Mouse (Mus musculus) heart, adult 2 months (tissue): ENCODE data around the gene Smug1. TPM values are rescaled to one million over a fixed set of nuclear protein-coding genes. Genes with fewer than 3 reads are reported as not detected.
A peak's percentile ranks its signal among the peaks of the same experiment; 100 is the strongest.

Experiments
- DNase-seq, 2 experiments: peaks; one replicate each; pipeline ENCODE4 v3.0.0; 2021
- H3K27ac ChIP-seq: fragments of 200-600 bp; 2 replicates; pipeline ENCODE4 v1.8.1; 2022
- H3K27me3 ChIP-seq: fragments of 200-500 bp; 2 replicates; pipeline ENCODE4 v1.6.1; 2012; ENCODE audit warnings: mild to moderate bottlenecking, low read length, inconsistent platforms, mixed read lengths; ENCODE audit not compliant: control insufficient read depth, insufficient read depth
- H3K36me3 ChIP-seq: fragments of 200-500 bp; 2 replicates; pipeline ENCODE4 v1.6.1; 2012; ENCODE audit warnings: low read length, inconsistent platforms; ENCODE audit not compliant: control insufficient read depth, insufficient read depth
- H3K4me1 ChIP-seq: fragments of 200-500 bp; 2 replicates; pipeline ENCODE4 v1.6.1; 2011; ENCODE audit warnings: low read length; ENCODE audit not compliant: control insufficient read depth, insufficient read depth
- H3K4me3 ChIP-seq: fragments of 200-600 bp; 2 replicates; pipeline ENCODE4 v1.8.1; 2022
- H3K79me2 ChIP-seq: fragments of 200-500 bp; replicated peaks from 2 replicates; pipeline ENCODE4 v1.6.1; 2012; ENCODE audit warnings: mild to moderate bottlenecking, inconsistent platforms, low read length, moderate library complexity, mixed read lengths; ENCODE audit not compliant: control insufficient read depth, insufficient read depth
- H3K9ac ChIP-seq: fragments of 200-500 bp; 2 replicates; pipeline ENCODE4 v1.6.1; 2012; ENCODE audit warnings: low read depth, mild to moderate bottlenecking, control low read depth, inconsistent platforms, low read length, mixed read lengths
- CTCF ChIP-seq: fragments of 200-600 bp; IDR thresholded peaks from 2 replicates; pipeline ENCODE4 v1.8.1; 2022; ENCODE audit warnings: antibody characterized with exemption, mild to moderate bottlenecking, moderate library complexity
- EP300 ChIP-seq: fragments of 200-500 bp; IDR thresholded peaks from 2 replicates; pipeline ENCODE4 v1.6.1; 2011; ENCODE audit warnings: low read depth, low read length, control low read depth; ENCODE audit not compliant: insufficient read depth
- POLR2A ChIP-seq: fragments of 200-500 bp; IDR thresholded peaks from 2 replicates; pipeline ENCODE4 v1.6.1; 2011; ENCODE audit warnings: mild to moderate bottlenecking, low read depth, low read length, control low read depth; ENCODE audit not compliant: insufficient read depth
- WGBS: fragments of 180-500 bp; shearing (Covaris S2); methylation state at CpG from one replicate; pipeline ENCODE4 v1.1.7; 2018; 5-methylcytosine and 5-hydroxymethylcytosine counted together
- intact Hi-C: fragments of 180-260 bp; cut with DNase I; formaldehyde crosslinking; loops from one replicate; pipeline ENCODE4 v1.15.1; 2025
- polyA plus RNA-seq: library from polyadenylated mRNA; depleted of rRNA; stranded (reverse); fragments of >200 nt; gene quantifications from 2 replicates; pipeline ENCODE4 v1.2.3, GENCODE M21; 2012
- total RNA-seq, 2 experiments: library from RNA; stranded (reverse); gene quantifications; 2 replicates each; pipeline ENCODE4 v1.2.3; 2021

Gene Smug1
- total and polyA plus RNA-seq, 3 experiments: 13.3 to 15.2 (median 13.9) TPM

DNA sequence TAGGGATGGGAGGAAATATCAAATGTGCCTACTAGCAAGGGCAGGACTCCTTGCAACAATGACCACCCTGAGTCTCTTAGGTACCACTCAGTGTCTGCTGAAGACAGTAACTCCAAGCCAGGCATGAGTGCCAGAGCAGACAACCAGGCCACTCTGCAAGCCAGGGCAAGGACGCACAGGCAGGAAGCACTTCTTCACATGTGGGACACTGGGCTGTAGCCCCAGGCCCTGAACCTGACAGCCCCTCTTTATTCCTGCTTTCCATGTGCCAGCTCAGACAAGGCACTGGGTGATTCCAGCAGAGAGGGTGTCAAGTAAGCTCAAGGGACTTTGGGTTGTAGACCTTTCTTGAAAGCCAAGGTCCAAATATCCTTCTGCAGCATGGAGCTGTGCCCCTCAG is 11.9 kb upstream of the Smug1 start:
- intact Hi-C loops: loop anchor here (5.0 kb wide), 1 partner anchor 416 kb away; no protein-coding TSS in a partner anchor
- H3K4me3 ChIP-seq: no peak overlapping the region
- no peak for TF ChIP-seq POLR2A
- TF ChIP-seq CTCF: no peak
- TF ChIP-seq EP300: no peak

DNA sequence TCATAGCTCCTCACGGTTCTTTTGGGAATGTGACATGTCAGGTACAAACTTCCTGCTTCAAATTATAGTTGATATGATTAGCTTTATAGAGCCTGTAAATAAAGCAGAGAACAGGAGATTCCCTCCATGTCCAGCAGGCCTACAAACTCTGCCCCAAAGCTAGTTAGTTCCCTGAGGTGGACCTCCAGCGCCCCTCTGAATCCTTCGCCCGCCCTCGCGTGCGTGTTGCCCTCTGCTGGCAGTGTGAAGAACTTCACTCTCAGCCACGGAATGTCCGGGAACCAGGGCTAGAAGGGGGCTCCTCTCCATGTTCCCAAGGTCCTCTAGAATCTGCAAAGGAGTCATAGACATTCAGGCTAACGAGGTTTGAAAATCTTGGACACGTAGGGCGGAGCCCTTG is 11.2 kb upstream of the Smug1 start:
- intact Hi-C loops: loop anchor here (5.0 kb wide), 1 partner anchor 416 kb away; no protein-coding TSS in a partner anchor
- Histone ChIP-seq H3K9ac (no peak overlapping the region), H3K36me3 (no peaks in the 10 kb centered on the region), H3K79me2 (no peaks in the 10 kb centered on the region), H3K4me1 (peaks cover 1% of the 10 kb centered on the region), H3K4me3 (no peak overlapping the region), H3K27me3 (no peaks in the 10 kb centered on the region; the same call in 1 of the 2 replicates), H3K27ac (no peak overlapping the region)
- WGBS: 10% methylated on average over 12 of the region's 12 CpGs
- peak in 1 of 2 experiments; percentile 56 for DNase-seq
- TF ChIP-seq EP300 (no peak), CTCF (peak; percentile 87), POLR2A (no peak)

More for the DNA sequence above, 11.9 kb upstream of the Smug1 start:
- H3K27me3 ChIP-seq: no peaks in the 10 kb centered on the region; the same call in 1 of the 2 replicates
- WGBS: 64% methylated on average over 1 of the region's 1 CpGs
- H3K4me1 ChIP-seq: peaks cover 1% of the 10 kb centered on the region
- H3K9ac ChIP-seq: no peak overlapping the region
- H3K79me2 ChIP-seq: no peaks in the 10 kb centered on the region
- no peak overlapping the region for H3K27ac ChIP-seq
- no peaks in the 10 kb centered on the region for H3K36me3 ChIP-seq
- DNase-seq: no peak

DNA sequence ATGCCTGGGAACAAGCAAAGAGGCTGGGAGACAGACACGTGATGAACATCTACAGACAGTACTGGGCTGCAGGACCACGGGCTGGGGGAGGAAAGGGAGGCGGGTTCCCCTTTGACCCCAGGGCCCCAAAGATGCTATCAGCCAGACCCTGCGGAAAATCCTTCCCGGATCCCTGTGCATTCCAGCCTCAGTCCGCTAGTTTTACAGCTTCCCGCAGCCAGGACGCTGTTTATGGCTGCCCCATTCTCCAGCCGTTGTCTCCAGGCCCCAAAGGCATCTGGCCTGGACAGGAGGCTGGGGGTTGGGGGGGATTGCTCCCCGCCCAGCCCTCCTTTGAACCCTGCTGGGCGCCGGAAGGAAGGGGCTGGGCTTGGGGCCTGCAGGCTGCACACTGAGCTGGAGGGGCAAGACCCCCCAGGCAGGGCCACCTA is 10.7 kb upstream of the Smug1 start:
- intact Hi-C loops: loop anchor here (1.0 to 5.0 kb wide), 2 partner anchors 190 to 415 kb away; no protein-coding TSS in a partner anchor
- 19% methylated on average over 12 of the region's 12 CpGs for WGBS
- TF ChIP-seq CTCF: no peak

DNA sequence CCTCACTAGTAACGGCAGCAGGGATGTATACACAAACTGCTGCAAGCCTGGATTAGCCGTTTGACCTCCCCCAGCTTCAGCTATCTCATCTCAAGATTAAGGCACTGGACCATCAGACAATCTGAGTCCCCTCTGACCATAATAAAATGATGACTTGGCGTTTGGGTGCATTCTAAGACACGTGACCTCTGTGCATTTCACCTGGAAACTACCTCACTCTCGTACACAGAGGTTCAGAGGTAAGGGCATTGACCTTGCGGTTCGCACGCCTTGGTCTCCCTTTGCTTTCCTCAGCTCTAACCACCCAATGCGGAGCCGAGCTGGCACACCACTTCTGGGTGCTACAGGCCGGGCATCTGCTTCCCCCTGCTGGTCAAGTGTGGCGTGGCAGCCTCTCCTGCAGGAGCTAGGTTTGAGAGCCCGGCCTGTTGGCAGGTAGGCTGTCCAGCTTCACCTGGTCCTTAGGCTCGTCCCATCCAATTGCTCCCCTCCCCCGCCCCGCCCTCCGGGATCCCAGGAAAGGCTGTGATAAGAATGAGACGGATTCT is 10.1 kb upstream of the Smug1 start:
- H3K36me3 ChIP-seq: no peaks in the 10 kb centered on the region
- H3K27me3 ChIP-seq: no peaks in the 10 kb centered on the region; the same call in 1 of the 2 replicates
- H3K79me2 ChIP-seq: no peaks in the 10 kb centered on the region
- intact Hi-C loops: loop anchor here (1.0 to 5.0 kb wide), 2 partner anchors 190 to 415 kb away; no protein-coding TSS in a partner anchor
- no peak overlapping the region for H3K9ac ChIP-seq
- under 1% methylated on average over 18 of the region's 18 CpGs for WGBS
- H3K27ac ChIP-seq: no peak overlapping the region
- H3K4me3 ChIP-seq: no peak overlapping the region
- 0 out of 2 replicates have a peak, but pooled peaks have one; percentile 47 for TF ChIP-seq EP300
- TF ChIP-seq CTCF: peak; percentile 100; the same call in 1 of the 2 replicates
- no peak for TF ChIP-seq POLR2A
- peak; percentile 85 to 92 for DNase-seq
- peaks cover 1% of the 10 kb centered on the region for H3K4me1 ChIP-seq

More for the DNA sequence above, 10.7 kb upstream of the Smug1 start:
- Histone ChIP-seq H3K79me2 (no peaks in the 10 kb centered on the region), H3K4me3 (no peak overlapping the region), H3K9ac (no peak overlapping the region), H3K4me1 (peaks cover 1% of the 10 kb centered on the region), H3K27me3 (no peaks in the 10 kb centered on the region; the same call in 1 of the 2 replicates), H3K36me3 (no peaks in the 10 kb centered on the region), H3K27ac (no peak overlapping the region)
- no peak for DNase-seq

DNA sequence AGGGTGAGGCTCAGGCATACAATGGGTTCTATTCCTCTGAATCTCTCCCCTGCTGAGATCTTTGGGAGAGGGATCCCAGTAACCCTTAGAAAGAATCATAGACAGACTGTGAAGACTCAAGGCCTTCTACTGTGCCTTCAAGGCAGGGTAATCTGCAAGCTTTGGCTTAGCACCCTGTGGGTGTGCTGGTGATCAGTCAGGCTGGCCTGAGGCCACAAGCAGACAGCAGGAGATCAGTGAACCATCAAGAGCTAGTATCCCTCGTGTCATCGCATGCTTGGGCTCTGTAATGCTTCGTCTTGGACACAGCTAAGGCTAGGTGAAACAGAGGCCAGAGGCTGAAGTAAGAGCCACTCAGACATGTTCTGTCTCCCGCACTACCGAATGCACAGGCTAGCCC is 6.4 kb upstream of the Smug1 start:
- peaks cover 10% of the 10 kb centered on the region for H3K27me3 ChIP-seq
- no peak for DNase-seq
- no peaks in the 10 kb centered on the region for H3K36me3 ChIP-seq
- no peak for TF ChIP-seq EP300
- no peak for TF ChIP-seq CTCF
- TF ChIP-seq POLR2A: no peak
- H3K79me2 ChIP-seq: no peaks in the 10 kb centered on the region
- WGBS: 79% methylated on average over 5 of the region's 5 CpGs
- intact Hi-C loops: loop anchor here (5.0 kb wide), 1 partner anchor 476 kb away; no protein-coding TSS in a partner anchor
- peaks cover 1% of the 10 kb centered on the region for H3K4me1 ChIP-seq
- no peak overlapping the region for H3K27ac ChIP-seq
- H3K9ac ChIP-seq: no peak overlapping the region
- no peak overlapping the region for H3K4me3 ChIP-seq

DNA sequence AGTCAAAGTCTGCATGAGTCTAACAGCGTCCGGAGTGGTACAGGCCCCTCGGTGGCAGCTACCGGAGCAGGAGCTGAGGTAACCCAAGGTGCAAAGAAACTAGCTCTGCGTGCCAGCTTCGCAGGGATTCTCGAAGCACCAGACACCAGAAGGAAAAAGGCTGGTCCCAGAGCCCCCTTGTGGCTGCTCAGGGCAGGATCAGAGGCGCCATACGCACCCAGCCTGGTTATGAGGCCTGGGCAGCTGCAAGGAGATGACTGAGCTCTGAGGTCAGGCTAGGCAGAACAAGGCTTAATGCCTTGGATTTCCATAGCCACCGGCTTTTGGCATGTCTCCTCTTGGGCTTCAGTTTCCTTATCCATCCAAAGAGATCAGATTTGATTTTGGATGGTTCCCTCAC is 5.6 kb upstream of the Smug1 start:
- 11% methylated on average over 10 of the region's 10 CpGs for WGBS
- DNase-seq: peak; percentile 54 to 56
- Histone ChIP-seq H3K4me1 (peaks cover 1% of the 10 kb centered on the region), H3K27me3 (peaks cover 10% of the 10 kb centered on the region), H3K36me3 (no peaks in the 10 kb centered on the region), H3K9ac (no peak overlapping the region), H3K79me2 (no peaks in the 10 kb centered on the region), H3K4me3 (no peak overlapping the region), H3K27ac (no peak overlapping the region)
- TF ChIP-seq CTCF (peak; percentile 83), EP300 (no peak), POLR2A (no peak)
- intact Hi-C loops: loop anchor here (5.0 kb wide), 1 partner anchor 475 kb away; no protein-coding TSS in a partner anchor
